Mouse (Mus musculus): ENCODE results near the gene Hipk1. TPM values are rescaled to one million over a fixed set of nuclear protein-coding genes. Genes with fewer than 3 reads are reported as not detected.

The Hipk1 gene
- polyA plus RNA-seq, 1 experiment from 2014 or later, result 13.8 TPM

- Histone ChIP-seq H3K4me1 (ENCODE audit: insufficient read depth, low read depth, low read length) (peaks cover 13% of the 10 kb centered on the region; the same call in 1 of the 2 replicates), H3K9me3 (ENCODE audit: low read length) (no peaks in the 10 kb centered on the region), H3K27ac (ENCODE audit: low read length) (peak within 1 kb of the TSS; percentile 71), H3K27me3 (replicated peaks; ENCODE audit: insufficient read depth, low read length) (no peaks in the 10 kb centered on the region), H3K9ac (replicated peaks; ENCODE audit: low read depth) (peak within 1 kb of the TSS; percentile 33), H3K4me2 (replicated peaks; ENCODE audit: low read depth, low read length) (peak within 1 kb of the TSS; percentile 58), H3K4me3 (ENCODE audit: low read depth, low read length) (peak within 1 kb of the TSS; percentile 34), H3K36me3 (ENCODE audit: insufficient read depth, low read length) (peaks cover 12% of the 10 kb centered on the region; the same call in 1 of the 2 replicates)
- under 1% methylated on average over 18 of the region's 18 CpGs for WGBS
- ATAC-seq (peak; percentile 76), DNase-seq (ENCODE audit: low spot score) (peak; percentile 90)
- TF ChIP-seq CTCF (IDR thresholded peaks at IDR 0.05) (peak; percentile 94), EP300 (IDR thresholded peaks at IDR 0.05) (no peak)
Measured at GRCm38 (mm10) chr3:103737778-103738571, 53.4 kb downstream of the Hipk1 start, which contains the start of gene Olfml3. TSS of gene Olfml3 (minus strand) at chr3:103738001.

DNA sequence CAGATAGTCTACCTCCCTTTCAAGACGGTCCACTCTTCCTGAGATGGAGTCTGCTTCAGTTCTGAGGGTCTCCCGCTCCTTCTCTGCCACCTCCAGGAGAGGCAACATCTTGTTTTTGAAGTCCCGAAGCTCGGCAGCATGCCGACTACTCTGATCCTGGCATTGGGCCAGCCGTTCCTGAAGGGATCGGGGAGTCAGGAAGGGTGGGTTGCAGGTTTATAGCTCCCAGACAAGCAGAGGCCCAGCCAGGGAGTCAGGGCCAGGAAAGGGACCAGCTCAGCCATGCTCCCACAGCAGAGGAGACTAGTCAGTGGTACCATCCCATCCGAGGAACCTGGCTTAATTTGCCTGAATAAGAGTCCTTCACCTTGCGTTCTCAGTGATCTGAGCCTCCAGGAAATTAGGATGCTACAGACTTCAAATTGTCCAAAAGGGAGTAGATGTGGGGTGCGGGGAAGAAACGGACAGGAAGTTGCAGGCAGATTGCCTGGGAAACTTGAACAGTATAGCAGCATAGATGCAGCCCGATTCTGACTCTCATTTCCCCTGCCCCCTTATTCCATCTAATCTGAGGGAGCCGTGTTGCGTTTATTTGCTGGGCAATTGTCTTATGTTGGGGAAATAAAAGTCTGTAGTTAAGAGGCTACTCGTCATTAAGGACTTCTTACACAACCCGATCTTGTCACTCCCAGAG, 54.2 kb downstream of the Hipk1 start:
- H3K4me1 ChIP-seq (ENCODE audit: insufficient read depth, low read depth, low read length), result peaks cover 13% of the 10 kb centered on the region; the same call in 1 of the 2 replicates
- H3K9me3 ChIP-seq (ENCODE audit: low read length), result no peaks in the 10 kb centered on the region
- no peaks in the 10 kb centered on the region for H3K27me3 ChIP-seq (replicated peaks; ENCODE audit: insufficient read depth, low read length)
- WGBS, result 22% methylated on average over 16 of the region's 16 CpGs
- ATAC-seq (no peak), DNase-seq (ENCODE audit: low spot score) (peak; percentile 53)
- peak overlapping the region; percentile 71 for H3K27ac ChIP-seq (ENCODE audit: low read length)
- H3K9ac ChIP-seq (replicated peaks; ENCODE audit: low read depth), result peak overlapping the region; percentile 33
- H3K36me3 ChIP-seq (ENCODE audit: insufficient read depth, low read length), result peaks cover 10% of the 10 kb centered on the region; the same call in 1 of the 2 replicates
- peak overlapping the region; percentile 58 for H3K4me2 ChIP-seq (replicated peaks; ENCODE audit: low read depth, low read length)
- peak overlapping the region; percentile 34 for H3K4me3 ChIP-seq (ENCODE audit: low read depth, low read length)
- TF ChIP-seq CTCF (IDR thresholded peaks at IDR 0.05) (no peak), EP300 (IDR thresholded peaks at IDR 0.05) (no peak)

- Histone ChIP-seq H3K4me3 (ENCODE audit: low read depth, low read length) (peak overlapping the region; percentile 34), H3K27me3 (replicated peaks; ENCODE audit: insufficient read depth, low read length) (no peaks in the 10 kb centered on the region), H3K9me3 (ENCODE audit: low read length) (no peaks in the 10 kb centered on the region), H3K36me3 (ENCODE audit: insufficient read depth, low read length) (0 out of 2 replicates have a peak, but pooled peaks cover 7% of the 10 kb centered on the region), H3K4me2 (replicated peaks; ENCODE audit: low read depth, low read length) (peak overlapping the region; percentile 58), H3K27ac (ENCODE audit: low read length) (peak overlapping the region; percentile 71), H3K4me1 (ENCODE audit: insufficient read depth, low read depth, low read length) (peaks cover 13% of the 10 kb centered on the region; the same call in 1 of the 2 replicates), H3K9ac (replicated peaks; ENCODE audit: low read depth) (no peak overlapping the region)
- 59% methylated on average over 28 of the region's 28 CpGs for WGBS
- TF ChIP-seq CTCF (IDR thresholded peaks at IDR 0.05) (no peak), EP300 (IDR thresholded peaks at IDR 0.05) (no peak)
- DNase-seq (ENCODE audit: low spot score), result no peak
- 0 out of 2 replicates have a peak, but pooled peaks have one; percentile 1 for ATAC-seq
Measured at GRCm38 (mm10) chr3:103735776-103736600, 55.4 kb downstream of the Hipk1 start.

- H3K27ac ChIP-seq (ENCODE audit: low read length), result peak overlapping the region; percentile 71
- WGBS, result 11% methylated on average over 11 of the region's 11 CpGs
- ATAC-seq (peak; percentile 53), DNase-seq (ENCODE audit: low spot score) (peak; percentile 81)
- 0 out of 2 replicates have a peak overlapping the region, but pooled peaks have one; percentile 23 for H3K9ac ChIP-seq (replicated peaks; ENCODE audit: low read depth)
- H3K27me3 ChIP-seq (replicated peaks; ENCODE audit: insufficient read depth, low read length), result no peaks in the 10 kb centered on the region
- no peak overlapping the region for H3K4me3 ChIP-seq (ENCODE audit: low read depth, low read length)
- no peak for TF ChIP-seq CTCF (IDR thresholded peaks at IDR 0.05)
- no peak for TF ChIP-seq EP300 (IDR thresholded peaks at IDR 0.05)
- peaks cover 13% of the 10 kb centered on the region; the same call in 1 of the 2 replicates for H3K4me1 ChIP-seq (ENCODE audit: insufficient read depth, low read depth, low read length)
- H3K36me3 ChIP-seq (ENCODE audit: insufficient read depth, low read length), result 0 out of 2 replicates have a peak, but pooled peaks cover 7% of the 10 kb centered on the region
- H3K4me2 ChIP-seq (replicated peaks; ENCODE audit: low read depth, low read length), result peak overlapping the region; percentile 58
- H3K9me3 ChIP-seq (ENCODE audit: low read length), result no peaks in the 10 kb centered on the region
Measured at GRCm38 (mm10) chr3:103734696-103735519, 56.5 kb downstream of the Hipk1 start.
